ENCODE assay signal across 18 mouse cellular contexts in genomic region chr4:126889879-126890278, GRCm38 (mm10).
"Had no signal": no experiment of that assay in that cellular context is flagged by ENCODE, and none has a peak within 500 bp of the region (broad histone marks: within the 10 kb centered on the region; RNA-seq: fewer than 3 reads in every experiment).

No protein-coding gene starts in this region.

- ATAC-seq: midbrain, embryonic 15.5 days had no signal

- DNase-seq: kidney, adult 11 months; kidney, adult 9 months; kidney, postnatal 10 days; kidney, postnatal 4 days; left cerebral cortex, postnatal 4 days; lung, adult 2 months; lung, postnatal 10 days; right cerebral cortex, postnatal 4 days; spleen, adult 18-20 months; thymus, adult 2 months; thymus, postnatal 25 days had no signal

- H3K9ac ChIP-seq: liver, embryonic 14.5 days; midbrain, embryonic 15.5 days; neural tube, embryonic 12.5 days; stomach, embryonic 15.5 days had no signal

- H3K27me3 ChIP-seq: midbrain, embryonic 15.5 days; neural tube, embryonic 12.5 days; stomach, embryonic 15.5 days had no signal

- H3K27ac ChIP-seq: layer of hippocampus, adult 2 months; liver, embryonic 14.5 days; macrophage; midbrain, embryonic 15.5 days; neural tube, embryonic 12.5 days; stomach, embryonic 15.5 days had no signal

- H3K9me3 ChIP-seq: midbrain, embryonic 15.5 days; neural tube, embryonic 12.5 days; stomach, embryonic 15.5 days had no signal

- H3K4me1 ChIP-seq: midbrain, embryonic 15.5 days; neural tube, embryonic 12.5 days; stomach, embryonic 15.5 days had no signal

- H3K4me2 ChIP-seq: midbrain, embryonic 11.5 days; midbrain, embryonic 15.5 days; neural tube, embryonic 12.5 days; stomach, embryonic 15.5 days had no signal

- H3K4me3 ChIP-seq: layer of hippocampus, adult 2 months; midbrain, embryonic 15.5 days; neural tube, embryonic 12.5 days; stomach, embryonic 15.5 days had no signal
